Mouse (Mus musculus) embryonic facial prominence, embryonic 10.5 days (tissue): ENCODE data around the gene A030014E15Rik. TPM values are rescaled to one million over a fixed set of nuclear protein-coding genes. Genes with fewer than 3 reads are reported as not detected.
"Not testable (repeated sequence)": the region's sequence is repeated elsewhere in the genome, so short reads cannot be mapped to it uniquely, and the experiment has no call there.

Experiments used
- DNase-seq: peaks from one replicate; pipeline ENCODE4 v3.0.0-alpha.2; 2017; ENCODE audit warnings: low spot score
- H3K27ac ChIP-seq: fragments of 300-500 bp; sonication (generic); replicated peaks from 2 replicates; pipeline ENCODE4 v1.5.1; 2016; ENCODE audit warnings: mild to moderate bottlenecking
- H3K27me3 ChIP-seq: fragments of 300-500 bp; sonication (generic); replicated peaks from 2 replicates; pipeline ENCODE4 v1.6.1; 2016; ENCODE audit warnings: low read depth, mild to moderate bottlenecking; ENCODE audit not compliant: poor library complexity, severe bottlenecking
- H3K36me3 ChIP-seq: fragments of 300-500 bp; sonication (generic); replicated peaks from 2 replicates; pipeline ENCODE4 v1.6.1; 2016; ENCODE audit warnings: mild to moderate bottlenecking, moderate library complexity
- H3K4me1 ChIP-seq: fragments of 300-500 bp; sonication (generic); 2 replicates; pipeline ENCODE4 v1.6.1; 2016
- H3K4me3 ChIP-seq: fragments of 300-500 bp; sonication (generic); 2 replicates; pipeline ENCODE4 v1.5.1; 2016; ENCODE audit warnings: mild to moderate bottlenecking, moderate library complexity
- H3K9me3 ChIP-seq: fragments of 300-500 bp; sonication (generic); 2 replicates; pipeline ENCODE4 v1.6.1; 2016; ENCODE audit warnings: mild to moderate bottlenecking
- WGBS: fragments of 180-500 bp; shearing (Covaris S2); methylation state at CpG from one replicate; pipeline ENCODE4 v1.1.7; 2016; 5-methylcytosine and 5-hydroxymethylcytosine counted together
- polyA plus RNA-seq: library from polyadenylated mRNA; unstranded; fragments of >200 nt; fragmentation: Nextera tagmentation; extraction: Ambion mirVana; gene quantifications from 2 replicates; pipeline ENCODE4 v1.2.1, GENCODE M21; 2016

Gene A030014E15Rik
- not detected in 2 replicates for polyA plus RNA-seq

GRCm38 (mm10) chr1:82924650-82925049 is at the start of gene A030014E15Rik:
Gene A030014E15Rik, plus strand, starts transcription at chr1:82924917.
- Histone ChIP-seq H3K36me3 (no peaks in the 10 kb centered on the region), H3K27me3 (no peaks in the 10 kb centered on the region), H3K9me3 (no peaks in the 10 kb centered on the region), H3K27ac (no peak within 1 kb of the TSS), H3K4me3 (no peak within 1 kb of the TSS), H3K4me1 (no peaks in the 10 kb centered on the region)
- DNase-seq: no peak
- WGBS: 95% methylated on average over 6 of the region's 6 CpGs

GRCm38 (mm10) chr1:82879172-82879571 is 45.5 kb upstream of the A030014E15Rik start:
- H3K36me3 ChIP-seq: peaks cover 74% of the 10 kb centered on the region
- 89% methylated on average over 2 of the region's 2 CpGs for WGBS

GRCm38 (mm10) chr1:82880196-82880595 is 44.5 kb upstream of the A030014E15Rik start:
- WGBS: 88% methylated on average over 8 of the region's 8 CpGs
- H3K4me3 ChIP-seq: no peak overlapping the region
- H3K9me3 ChIP-seq: no peaks in the 10 kb centered on the region
- no peak overlapping the region for H3K27ac ChIP-seq
- H3K36me3 ChIP-seq: peaks cover 78% of the 10 kb centered on the region
- no peaks in the 10 kb centered on the region for H3K4me1 ChIP-seq
- no peaks in the 10 kb centered on the region for H3K27me3 ChIP-seq
- no peak for DNase-seq

More at GRCm38 (mm10) chr1:82879172-82879571, 45.5 kb upstream of the A030014E15Rik start:
- no peaks in the 10 kb centered on the region for H3K4me1 ChIP-seq
- no peak for DNase-seq
- no peaks in the 10 kb centered on the region for H3K9me3 ChIP-seq
- H3K27ac ChIP-seq: no peak overlapping the region
- H3K4me3 ChIP-seq: no peak overlapping the region
- H3K27me3 ChIP-seq: no peaks in the 10 kb centered on the region

DNA sequence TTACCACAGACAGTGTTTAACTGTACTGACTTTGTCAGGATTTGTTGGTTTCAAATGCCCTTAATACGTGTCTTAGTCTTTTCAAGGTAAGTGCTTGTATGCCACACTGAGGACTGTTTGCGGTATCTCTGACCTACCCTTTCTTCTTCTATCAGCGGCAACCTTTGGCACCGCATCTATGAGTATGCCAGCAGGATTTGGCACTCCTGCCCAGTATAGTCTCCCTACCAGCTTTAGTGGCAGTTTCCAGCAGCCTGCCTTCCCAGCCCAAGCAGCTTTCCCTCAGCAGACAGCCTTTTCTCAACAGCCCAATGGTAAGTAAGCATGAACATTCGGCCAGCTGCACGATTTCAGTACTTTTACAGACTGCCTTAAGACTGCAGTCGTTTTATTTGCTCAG is 31.4 kb upstream of the A030014E15Rik start:
- H3K4me1 ChIP-seq: no peaks in the 10 kb centered on the region
- DNase-seq: no peak
- peaks cover 81% of the 10 kb centered on the region for H3K36me3 ChIP-seq
- no peaks in the 10 kb centered on the region for H3K9me3 ChIP-seq
- H3K27ac ChIP-seq: no peak overlapping the region
- no peak overlapping the region for H3K4me3 ChIP-seq
- no peaks in the 10 kb centered on the region for H3K27me3 ChIP-seq
- 94% methylated on average over 7 of the region's 7 CpGs for WGBS

DNA sequence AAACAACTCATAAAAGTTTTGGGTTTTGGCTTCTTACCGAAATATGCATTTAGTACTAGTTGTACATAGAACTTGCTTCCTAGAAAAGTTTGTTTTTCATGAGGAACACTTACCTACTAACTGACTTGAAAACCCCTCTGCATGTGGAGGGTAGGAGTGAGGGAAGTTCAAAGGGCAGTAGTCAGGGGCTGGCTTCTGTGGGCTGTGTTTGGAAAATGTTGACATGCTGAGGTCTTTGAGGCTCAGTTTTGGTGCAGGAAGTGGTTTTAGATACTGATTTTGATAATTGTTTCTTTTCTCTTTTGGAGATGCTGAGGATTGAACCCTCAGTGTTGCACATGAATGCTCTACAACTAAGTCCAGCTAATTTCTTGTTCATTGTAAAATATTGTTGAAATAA is 24.1 kb upstream of the A030014E15Rik start:
- H3K9me3 ChIP-seq: no peaks in the 10 kb centered on the region
- no peak for DNase-seq
- no peak overlapping the region for H3K4me3 ChIP-seq
- WGBS: 91% methylated on average over 1 of the region's 1 CpGs
- no peak overlapping the region for H3K27ac ChIP-seq
- H3K27me3 ChIP-seq: no peaks in the 10 kb centered on the region
- no peaks in the 10 kb centered on the region for H3K4me1 ChIP-seq
- H3K36me3 ChIP-seq: peaks cover 66% of the 10 kb centered on the region

GRCm38 (mm10) chr1:82901201-82901600 is 23.5 kb upstream of the A030014E15Rik start:
- Histone ChIP-seq H3K36me3 (peaks cover 61% of the 10 kb centered on the region), H3K27ac (no peak overlapping the region), H3K4me3 (no peak overlapping the region), H3K9me3 (no peaks in the 10 kb centered on the region), H3K27me3 (no peaks in the 10 kb centered on the region), H3K4me1 (no peaks in the 10 kb centered on the region)
- DNase-seq: no peak
- WGBS: 90% methylated on average over 3 of the region's 3 CpGs

- WGBS: 85% methylated on average over 3 of the region's 3 CpGs
- no peaks in the 10 kb centered on the region for H3K4me1 ChIP-seq
Measured at GRCm38 (mm10) chr1:82905886-82906285, 18.8 kb upstream of the A030014E15Rik start.

DNA sequence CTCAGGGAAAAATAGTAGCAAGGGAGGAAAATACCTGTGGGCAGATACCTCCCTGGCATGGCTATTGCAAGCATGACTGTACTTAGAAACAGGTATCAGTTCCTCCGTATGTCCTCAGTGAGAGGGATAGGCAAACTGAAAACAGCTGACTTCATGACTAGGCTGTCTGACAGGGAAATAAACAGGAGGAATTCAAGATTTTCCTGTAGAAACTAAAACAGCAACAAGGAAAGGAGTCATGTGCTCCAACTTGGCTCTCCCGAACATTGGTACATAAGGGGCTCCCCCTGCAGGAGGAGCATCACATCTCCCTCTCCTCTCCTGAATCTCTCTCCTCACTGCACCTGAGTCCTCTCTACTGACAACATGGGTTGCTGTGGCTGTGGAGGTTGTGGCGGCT is 11.7 kb upstream of the A030014E15Rik start, which contains the start of gene A030005L19Rik:
TSS of gene A030005L19Rik (plus strand) at position 301 of the 400 bp plus-strand sequence.
- peaks cover 10% of the 10 kb centered on the region for H3K4me1 ChIP-seq
- no peaks in the 10 kb centered on the region for H3K27me3 ChIP-seq
- 87% methylated on average over 3 of the region's 3 CpGs for WGBS
- H3K36me3 ChIP-seq: no peaks in the 10 kb centered on the region; the same call in 1 of the 2 replicates
- H3K27ac ChIP-seq: no peak within 1 kb of the TSS
- no peak for DNase-seq
- no peaks in the 10 kb centered on the region for H3K9me3 ChIP-seq
- H3K4me3 ChIP-seq: no peak within 1 kb of the TSS

More at GRCm38 (mm10) chr1:82905886-82906285, 18.8 kb upstream of the A030014E15Rik start:
- no peak for DNase-seq
- peaks cover 27% of the 10 kb centered on the region for H3K36me3 ChIP-seq
- H3K27ac ChIP-seq: no peak overlapping the region
- H3K27me3 ChIP-seq: no peaks in the 10 kb centered on the region
- no peak overlapping the region for H3K4me3 ChIP-seq
- no peaks in the 10 kb centered on the region for H3K9me3 ChIP-seq

DNA sequence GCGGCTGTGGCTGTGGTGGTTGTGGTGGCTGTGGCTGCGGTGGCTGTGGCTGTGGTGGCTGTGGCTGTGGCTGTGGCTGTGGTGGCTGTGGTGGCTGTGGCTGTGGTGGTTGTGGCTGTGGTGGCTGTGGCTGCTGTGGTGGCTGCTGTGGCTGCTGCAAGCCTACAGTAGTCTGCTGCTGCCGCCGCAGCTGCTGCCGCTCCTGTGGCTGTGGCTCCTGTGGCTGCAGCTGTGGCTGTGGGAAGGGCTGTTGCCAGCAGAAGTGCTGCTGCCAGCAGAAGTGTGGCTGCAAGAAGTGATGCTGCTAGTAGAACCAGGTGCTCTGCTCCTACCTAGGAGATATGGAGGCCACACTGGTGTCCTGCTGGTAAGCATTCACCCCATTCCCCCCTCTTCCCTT is 11.3 kb upstream of the A030014E15Rik start:
- H3K27me3 ChIP-seq, H3K9me3 ChIP-seq, DNase-seq, H3K4me3 ChIP-seq, H3K36me3 ChIP-seq, H3K27ac ChIP-seq: not testable (repeated sequence)
- 99% methylated on average over 5 of the region's 5 CpGs for WGBS
- H3K4me1 ChIP-seq: peaks cover 12% of the 10 kb centered on the region

GRCm38 (mm10) chr1:82930558-82930957 is 5.8 kb downstream of the A030014E15Rik start:
- 88% methylated on average over 3 of the region's 3 CpGs for WGBS

DNA sequence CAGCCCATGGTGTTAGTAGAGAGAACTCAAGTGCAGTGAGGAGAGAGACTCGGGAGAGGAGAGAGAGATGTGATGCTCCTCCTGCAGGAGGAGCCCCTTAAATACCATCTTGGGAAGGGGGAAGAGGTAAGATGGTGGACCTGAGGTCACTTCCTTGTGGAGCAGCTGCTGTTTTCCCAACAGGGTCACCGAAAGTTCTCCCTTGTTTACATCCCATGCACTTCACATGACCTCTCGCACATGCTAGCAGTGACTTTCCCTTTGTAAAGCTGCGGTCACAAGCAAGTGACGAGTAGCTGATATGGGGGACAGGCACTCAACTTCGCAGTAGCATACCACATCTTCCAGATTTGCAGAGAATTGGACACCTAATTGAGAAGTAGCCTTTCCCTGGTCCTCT is 6.6 kb downstream of the A030014E15Rik start, which contains the start of gene Gm6217:
TSS of gene Gm6217 (minus strand) at position 74 of the 400 bp plus-strand sequence.
- WGBS: no CpG with 5 or more reads among the region's 6 CpGs
- H3K4me3 ChIP-seq, DNase-seq, H3K27ac ChIP-seq, H3K36me3 ChIP-seq, H3K27me3 ChIP-seq, H3K4me1 ChIP-seq, H3K9me3 ChIP-seq: not testable (repeated sequence)

More at GRCm38 (mm10) chr1:82930558-82930957, 5.8 kb downstream of the A030014E15Rik start:
- not testable (repeated sequence) for H3K9me3 ChIP-seq, H3K4me1 ChIP-seq, H3K4me3 ChIP-seq, H3K27me3 ChIP-seq, H3K27ac ChIP-seq, H3K36me3 ChIP-seq, DNase-seq

GRCm38 (mm10) chr1:82938666-82939065 is 13.9 kb downstream of the A030014E15Rik start:
- peaks cover 19% of the 10 kb centered on the region; the same call in 1 of the 2 replicates for H3K9me3 ChIP-seq
- no peaks in the 10 kb centered on the region for H3K36me3 ChIP-seq
- no peak for DNase-seq
- 96% methylated on average over 5 of the region's 5 CpGs for WGBS
- H3K4me3 ChIP-seq: no peak overlapping the region
- no peak overlapping the region for H3K27ac ChIP-seq
- H3K4me1 ChIP-seq: no peaks in the 10 kb centered on the region
- no peaks in the 10 kb centered on the region for H3K27me3 ChIP-seq

DNA sequence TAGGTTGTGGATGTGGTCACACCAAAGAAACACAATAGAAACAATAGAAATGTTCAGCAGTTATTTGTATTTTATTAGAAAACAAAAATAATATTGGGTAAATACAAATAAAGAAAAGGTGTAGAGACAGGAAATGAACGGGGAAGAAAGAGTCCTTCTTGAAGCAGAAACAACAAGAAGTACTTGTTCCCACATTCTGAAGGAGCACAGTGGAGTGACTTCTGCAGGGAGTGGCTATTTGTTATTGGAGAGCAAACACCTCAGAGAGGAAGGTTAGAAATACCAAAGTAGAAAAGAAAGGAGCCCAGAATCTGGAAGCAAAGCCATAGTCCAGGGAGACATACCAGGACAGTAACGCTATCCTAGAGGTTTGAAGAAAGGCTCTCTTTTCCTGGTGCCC is 17.8 kb downstream of the A030014E15Rik start:
- H3K27ac ChIP-seq, H3K36me3 ChIP-seq, H3K4me1 ChIP-seq, DNase-seq, H3K27me3 ChIP-seq, H3K4me3 ChIP-seq: not testable (repeated sequence)
- peaks cover 19% of the 10 kb centered on the region; the same call in 1 of the 2 replicates for H3K9me3 ChIP-seq
- 92% methylated on average over 2 of the region's 2 CpGs for WGBS
